Mouse (Mus musculus): Measurements from ENCODE around the gene Nfia.

Gene Nfia

DNA sequence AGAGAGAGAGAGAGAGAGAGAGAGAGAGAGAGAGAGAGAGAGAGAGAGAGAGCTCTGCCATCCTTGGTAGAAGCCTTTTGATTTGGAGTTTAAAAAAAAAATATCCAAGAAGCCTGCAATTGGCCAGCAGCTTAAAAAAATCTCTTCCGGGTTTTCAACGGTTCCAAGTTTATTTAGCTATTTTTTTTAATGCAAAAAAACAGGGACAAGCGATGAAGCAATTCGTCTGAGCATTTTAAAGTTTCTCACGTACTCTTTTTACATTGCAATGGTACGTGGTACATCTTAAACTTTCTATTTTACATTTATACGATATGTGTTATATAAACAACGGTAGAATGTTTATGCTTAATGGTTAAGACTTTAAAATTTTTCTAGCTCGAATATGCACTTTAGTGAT is at the start of gene Nfia:
Nfia (plus strand) TSS at position 94 of the 400 bp plus-strand sequence.
- no peak for DNase-seq (ENCODE audit: low spot score in 2 of 2)

DNA sequence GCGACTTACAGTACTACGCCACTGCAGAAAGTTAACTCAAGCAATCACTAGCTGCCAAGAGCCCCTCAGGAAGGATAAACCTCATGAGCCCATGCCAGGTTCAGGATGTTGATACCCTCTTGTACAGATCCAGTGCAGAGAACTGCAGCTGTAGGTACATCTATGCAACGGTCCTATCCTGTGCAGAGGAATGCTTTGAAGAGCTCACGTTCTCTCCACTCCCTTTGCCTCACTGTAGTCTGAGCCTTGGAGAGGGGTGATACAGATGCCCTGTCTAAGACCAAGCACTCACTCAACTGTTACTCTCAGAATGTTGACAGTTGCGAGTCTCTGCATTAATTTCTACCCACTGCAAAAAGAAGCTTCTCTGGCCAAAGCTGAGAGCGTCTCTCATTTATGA is 49.2 kb upstream of the Nfia start:
- DNase-seq (ENCODE audit: low spot score in 2 of 2), result no peak

DNA sequence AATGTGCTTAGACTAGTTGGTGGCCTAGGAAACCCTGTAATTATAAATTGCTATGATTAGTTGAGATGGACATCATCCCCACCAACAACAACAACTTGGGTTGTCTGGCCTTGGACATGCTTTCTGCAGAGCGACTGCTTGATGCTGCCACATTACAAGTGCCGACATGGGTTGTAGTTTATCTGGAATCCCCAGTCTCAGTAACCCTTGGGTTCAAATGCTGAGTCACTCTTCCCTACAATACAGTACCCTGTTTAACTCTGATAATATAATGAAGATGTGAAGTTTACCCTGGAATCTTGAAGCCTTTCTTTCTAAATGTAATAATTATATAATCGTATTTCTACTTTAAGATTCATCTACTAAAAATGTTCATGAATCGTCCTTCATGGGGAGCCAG is 44.0 kb upstream of the Nfia start:
- DNase-seq (ENCODE audit: low spot score in 2 of 2), result no peak

DNA sequence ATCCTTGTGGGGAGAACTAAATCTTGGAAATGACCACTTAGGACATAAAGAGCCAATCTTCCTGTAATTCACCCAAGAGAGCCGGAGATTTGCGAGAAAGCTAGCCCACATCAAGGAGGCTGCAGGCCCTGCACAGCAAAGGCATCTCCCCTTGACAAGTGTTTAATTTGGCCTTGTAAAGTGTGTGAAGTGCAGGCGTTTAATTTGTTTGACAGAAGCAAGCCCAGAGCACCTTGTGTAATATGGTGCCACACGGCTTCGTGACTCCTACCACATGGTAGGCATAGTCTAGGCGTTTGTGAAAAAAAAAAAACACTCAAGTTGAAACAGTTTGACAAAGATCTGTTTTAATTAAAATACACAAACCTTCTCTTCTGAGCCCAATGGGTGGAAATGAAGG is 42.5 kb upstream of the Nfia start:
- no peak for DNase-seq (ENCODE audit: low spot score in 2 of 2)

DNA sequence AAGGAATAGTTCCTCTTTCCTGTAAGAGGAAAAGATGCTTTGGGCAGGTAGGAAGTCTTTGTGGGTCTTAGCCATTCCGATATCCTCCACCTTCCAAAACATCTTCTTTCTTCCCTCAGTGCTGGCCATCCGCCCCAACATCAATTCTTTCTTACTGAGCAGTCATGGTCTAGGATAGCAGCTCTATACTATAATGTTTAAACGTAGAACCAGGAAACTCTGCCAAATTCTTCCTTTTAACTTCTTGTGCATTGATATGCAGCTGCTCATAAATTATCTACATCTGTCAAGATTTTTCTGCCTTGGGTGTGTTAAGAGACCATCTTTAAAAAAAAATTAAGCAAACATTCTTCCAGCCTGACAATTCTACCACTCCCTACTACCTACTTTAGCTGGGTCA is 42.1 kb upstream of the Nfia start:
- no peak for DNase-seq (ENCODE audit: low spot score in 2 of 2)

DNA sequence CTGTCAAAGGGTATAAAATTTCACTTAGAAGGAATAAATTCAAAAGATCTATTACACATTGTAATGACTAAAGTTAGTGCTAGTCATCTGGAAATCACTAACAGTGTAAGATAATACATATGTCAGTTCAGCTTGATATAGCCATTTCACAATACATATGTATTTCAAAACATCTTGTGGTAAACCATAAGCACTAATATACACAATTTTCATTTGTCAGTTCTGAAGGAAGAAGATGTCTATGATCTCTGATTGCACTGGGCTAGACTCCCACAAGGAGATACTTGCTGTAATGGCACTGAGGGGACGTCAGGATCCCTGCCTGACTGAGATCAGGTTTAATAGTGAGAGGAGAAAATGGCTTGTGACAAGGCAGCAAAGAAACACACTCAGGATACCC is 39.1 kb upstream of the Nfia start:
- DNase-seq (ENCODE audit: low spot score in 2 of 2), result no peak

DNA sequence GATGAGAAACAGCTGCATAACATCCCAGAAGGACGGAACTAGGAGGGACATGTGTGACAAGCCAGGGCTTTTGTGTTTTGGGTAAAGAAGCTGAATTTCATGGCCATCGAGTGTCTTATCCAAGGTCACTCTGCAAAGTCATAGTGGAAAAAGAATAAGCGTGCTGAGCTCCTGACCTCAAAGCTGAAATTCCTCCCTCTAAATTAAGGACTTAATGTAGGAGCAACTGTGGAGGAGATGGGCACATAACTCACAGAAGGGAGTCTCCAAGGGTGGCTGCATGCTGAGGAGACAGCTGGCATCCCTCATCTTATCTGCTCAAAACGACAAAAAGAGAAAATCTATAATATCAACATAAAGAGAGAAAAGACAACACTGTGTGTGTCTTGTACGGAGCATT is 28.6 kb upstream of the Nfia start:
- DNase-seq (ENCODE audit: low spot score in 2 of 2), result no peak

DNA sequence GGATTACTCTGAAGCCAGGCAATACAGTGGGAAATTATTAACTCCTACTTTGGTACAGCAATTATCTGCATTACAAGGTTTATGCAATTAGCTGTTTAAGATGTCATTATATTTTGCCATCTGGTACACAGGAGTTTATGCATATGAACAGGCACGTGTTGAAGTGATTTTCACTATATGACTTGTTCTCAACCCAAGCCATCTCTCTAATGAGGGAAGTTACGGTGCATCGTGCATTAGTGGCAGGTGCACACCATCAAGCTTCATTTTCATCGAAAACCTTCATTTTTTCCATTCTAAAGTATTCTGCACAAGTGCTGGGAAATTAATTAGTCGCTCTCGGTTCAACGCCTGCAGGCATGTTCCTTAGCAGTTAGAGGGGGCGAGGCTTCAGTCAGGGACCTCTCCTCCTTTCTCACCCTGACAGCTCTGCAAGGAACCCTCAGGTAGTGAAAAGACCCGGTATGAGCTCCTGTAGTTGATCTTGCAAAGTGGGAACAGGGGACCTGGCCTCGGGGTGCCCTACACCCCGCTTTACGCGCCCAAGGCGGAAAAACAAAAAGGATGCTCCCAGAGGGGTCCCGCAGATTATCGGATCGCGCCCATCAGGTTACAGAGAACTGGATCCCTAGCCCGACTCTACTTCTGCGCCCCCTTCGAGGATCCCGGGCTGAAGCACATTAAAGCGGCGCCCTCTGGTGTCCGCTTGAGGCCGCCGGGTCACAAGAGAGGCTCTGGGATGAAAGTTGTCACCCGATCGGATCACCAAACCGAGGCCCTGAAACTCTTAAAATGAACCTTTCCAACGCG is 27.0 kb upstream of the Nfia start:
- peak; percentile 39 to 75 for DNase-seq (ENCODE audit: low spot score in 2 of 2)

DNA sequence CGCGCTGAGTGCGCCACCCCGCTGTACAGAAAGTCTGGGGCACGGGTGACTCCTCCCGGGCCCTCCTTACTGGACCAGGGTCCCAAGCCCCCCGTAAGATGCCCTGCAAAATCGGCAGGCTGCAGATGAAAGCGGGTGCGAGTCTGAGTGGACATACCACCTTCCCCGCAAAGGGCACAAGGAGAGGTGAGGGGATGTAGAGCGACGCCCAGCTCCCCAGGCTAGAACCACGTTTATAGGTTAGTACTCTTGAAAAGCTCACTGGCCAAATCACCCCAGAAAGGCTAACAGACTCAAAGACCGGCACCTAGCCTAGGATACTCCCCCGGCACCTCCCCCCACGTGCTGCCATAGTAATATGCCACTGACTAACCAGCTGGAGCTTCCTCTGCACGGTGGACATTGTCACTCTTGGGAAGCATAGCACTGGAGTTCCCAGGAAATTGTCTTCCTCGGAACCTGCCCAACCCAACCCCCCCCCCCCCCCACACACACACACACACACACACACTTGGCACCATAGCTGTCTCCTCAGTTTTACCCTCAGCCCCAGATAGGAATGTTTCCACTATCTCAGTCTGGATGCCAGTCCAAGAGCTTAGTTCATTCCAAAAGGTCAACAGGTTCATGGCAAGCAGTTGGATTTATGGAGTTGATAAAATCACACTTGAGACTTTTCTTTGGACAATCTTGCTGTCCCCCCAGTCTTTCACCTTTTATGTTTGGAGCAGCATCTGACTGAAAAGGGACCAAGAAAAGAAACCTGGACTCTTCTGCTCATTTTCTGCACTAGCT is 26.2 kb upstream of the Nfia start:
- no peak for DNase-seq (ENCODE audit: low spot score in 2 of 2)

DNA sequence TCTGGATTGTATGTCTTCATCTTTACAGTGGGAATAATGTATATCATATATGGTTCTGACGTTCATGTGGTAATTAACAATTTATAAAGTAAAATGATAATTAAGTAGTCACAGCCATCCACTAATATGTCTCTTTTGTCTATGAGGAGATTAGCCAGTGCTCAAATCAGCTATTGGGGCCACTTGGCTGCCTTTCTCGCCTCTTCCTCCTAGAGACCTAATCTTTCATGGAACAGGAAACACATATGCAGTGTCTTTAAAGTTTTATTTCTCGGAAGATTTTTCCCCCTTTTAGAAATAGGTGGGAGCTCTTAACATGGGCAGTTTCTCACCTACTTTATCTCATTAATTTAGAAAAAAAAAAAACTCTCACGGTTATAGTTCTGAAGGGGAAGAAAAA is 22.1 kb upstream of the Nfia start:
- DNase-seq (ENCODE audit: low spot score in 2 of 2), result no peak

DNA sequence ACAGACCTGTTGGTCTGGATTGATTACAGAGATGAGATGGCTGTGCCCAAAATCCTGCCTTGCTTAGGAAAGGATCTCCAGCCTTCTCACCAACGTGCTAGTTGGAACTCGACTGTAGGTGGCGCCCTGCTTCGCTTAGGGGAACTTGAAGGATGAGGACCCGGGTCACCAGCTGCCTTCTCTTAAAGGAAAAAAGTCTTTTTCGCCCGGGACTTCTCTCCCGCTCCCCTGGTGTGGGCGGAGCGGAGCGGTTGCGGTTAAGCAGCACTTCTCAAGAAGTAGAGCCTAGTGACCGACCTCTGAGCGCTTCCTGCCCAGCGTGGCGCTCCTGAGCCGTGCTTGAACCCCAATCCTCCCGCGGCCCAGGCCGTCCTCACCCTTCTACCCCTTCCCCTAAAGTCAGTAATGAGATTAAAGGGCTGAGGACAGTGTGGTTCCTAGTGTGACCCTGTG is 21.5 kb upstream of the Nfia start:
- peak; percentile 73 to 86 for DNase-seq (ENCODE audit: low spot score in 2 of 2)

DNA sequence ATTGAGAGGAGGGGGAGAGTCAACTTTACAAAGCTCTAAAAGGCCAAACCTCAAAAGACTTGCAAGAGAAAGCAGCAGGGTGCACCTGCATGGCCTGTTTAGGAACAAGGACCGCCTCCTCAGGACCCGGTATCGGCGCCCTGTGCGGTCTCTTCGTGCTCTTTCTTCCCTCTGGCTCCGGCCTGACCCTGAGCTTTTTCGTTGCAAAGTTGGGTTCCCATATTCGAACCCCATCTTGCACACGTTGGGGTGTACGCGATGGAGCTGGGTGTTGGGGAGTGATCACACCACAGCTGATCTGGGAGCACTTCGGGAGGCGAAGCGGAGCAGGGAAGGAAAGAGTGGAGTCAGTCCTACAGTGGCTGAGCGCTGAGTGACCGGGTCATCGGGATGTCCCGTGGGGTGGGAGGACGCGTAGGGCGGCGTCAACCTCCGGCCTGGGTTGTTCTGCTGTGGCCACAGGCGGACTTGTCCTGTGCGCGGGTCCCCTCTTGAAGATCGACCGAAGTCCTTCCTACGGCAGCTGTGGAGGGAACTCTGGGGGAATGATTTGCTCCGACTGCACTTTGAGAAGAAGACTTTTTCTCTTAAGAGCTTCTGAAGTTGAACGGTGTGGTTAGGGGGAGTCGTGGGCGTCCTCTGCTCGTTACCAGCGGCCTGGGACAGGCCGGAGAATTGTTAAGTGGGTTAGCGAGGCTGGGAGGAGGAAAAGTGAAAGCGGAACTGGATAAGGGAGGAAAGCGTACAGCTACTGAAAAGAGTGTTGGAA is 20.9 kb upstream of the Nfia start:
- DNase-seq (ENCODE audit: low spot score in 2 of 2), result peak in 1 of 2 experiments; percentile 43

DNA sequence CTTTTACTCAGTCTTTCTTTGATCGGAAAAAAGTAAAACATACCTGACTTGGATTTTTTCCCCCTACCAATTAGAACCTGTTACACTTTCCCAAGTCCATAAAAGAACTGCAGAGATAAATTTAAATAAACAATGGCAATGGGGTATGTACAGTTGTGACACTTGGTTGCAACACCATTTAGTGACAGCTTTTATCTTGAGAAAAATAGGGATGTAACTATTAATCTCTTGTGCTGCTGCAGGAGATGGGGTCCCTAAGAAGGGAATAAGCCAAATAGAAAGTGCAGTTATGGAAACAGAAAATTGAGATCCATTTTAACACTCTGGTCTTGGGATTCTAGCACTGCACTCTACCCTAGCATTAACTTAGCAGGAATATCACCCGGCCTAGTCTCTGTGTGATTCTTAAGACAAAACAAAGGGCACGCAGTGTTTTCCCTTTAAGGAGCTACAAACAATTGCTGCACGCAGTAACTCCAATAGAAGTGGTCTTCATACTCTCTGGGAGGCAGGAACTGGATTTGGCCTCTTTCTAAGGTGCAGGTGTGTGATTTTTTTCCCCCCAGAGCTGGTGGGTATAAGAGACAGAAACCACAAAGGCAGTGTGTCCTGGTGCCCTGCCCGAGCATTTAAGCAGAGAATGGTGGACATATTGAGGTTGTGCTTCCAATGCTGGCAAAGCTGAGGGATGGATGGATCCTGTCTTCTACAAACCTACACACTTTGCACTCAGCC is 20.1 kb upstream of the Nfia start:
- no peak for DNase-seq (ENCODE audit: low spot score in 2 of 2)

DNA sequence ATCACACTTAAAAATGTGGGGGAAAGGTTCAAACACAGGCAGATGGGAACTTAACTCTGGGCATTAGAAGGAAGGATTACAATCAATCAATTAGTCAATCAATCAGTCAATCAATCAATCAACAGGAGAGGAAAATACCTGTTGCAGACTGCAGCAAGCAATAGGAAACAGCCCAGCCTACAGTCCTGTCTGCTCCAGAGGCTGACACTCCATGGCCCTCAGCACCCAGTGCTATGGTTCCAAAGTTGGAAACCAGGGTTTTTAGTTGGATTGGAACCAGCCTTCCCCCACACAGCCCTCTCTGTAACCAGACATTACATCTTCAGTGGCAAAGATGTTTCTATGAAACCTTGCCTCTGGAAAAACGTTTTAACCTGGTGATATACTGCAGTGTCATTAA is 19.0 kb upstream of the Nfia start:
- DNase-seq (ENCODE audit: low spot score in 2 of 2), result no peak

DNA sequence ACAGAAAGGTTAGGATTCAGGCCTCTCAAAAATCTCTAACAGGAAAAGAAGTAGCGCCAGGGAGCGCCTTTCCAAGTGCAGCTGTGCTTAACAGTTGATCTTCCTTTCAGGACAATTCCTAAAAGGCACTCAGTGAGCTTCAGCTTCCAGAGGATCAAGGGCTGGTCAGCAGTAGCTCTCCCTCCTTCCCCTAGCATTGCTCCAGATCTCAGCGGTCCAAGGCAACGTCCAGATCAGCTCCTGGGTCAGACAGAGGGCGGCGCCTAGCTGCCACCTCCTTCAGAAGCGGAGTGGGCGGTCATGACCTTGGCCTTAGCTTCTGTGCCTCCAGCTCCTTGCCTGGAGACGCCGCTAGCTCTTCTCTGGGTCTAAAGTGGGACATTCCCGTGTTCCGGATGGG is 18.3 kb upstream of the Nfia start:
- DNase-seq (ENCODE audit: low spot score in 2 of 2), result no peak

DNA sequence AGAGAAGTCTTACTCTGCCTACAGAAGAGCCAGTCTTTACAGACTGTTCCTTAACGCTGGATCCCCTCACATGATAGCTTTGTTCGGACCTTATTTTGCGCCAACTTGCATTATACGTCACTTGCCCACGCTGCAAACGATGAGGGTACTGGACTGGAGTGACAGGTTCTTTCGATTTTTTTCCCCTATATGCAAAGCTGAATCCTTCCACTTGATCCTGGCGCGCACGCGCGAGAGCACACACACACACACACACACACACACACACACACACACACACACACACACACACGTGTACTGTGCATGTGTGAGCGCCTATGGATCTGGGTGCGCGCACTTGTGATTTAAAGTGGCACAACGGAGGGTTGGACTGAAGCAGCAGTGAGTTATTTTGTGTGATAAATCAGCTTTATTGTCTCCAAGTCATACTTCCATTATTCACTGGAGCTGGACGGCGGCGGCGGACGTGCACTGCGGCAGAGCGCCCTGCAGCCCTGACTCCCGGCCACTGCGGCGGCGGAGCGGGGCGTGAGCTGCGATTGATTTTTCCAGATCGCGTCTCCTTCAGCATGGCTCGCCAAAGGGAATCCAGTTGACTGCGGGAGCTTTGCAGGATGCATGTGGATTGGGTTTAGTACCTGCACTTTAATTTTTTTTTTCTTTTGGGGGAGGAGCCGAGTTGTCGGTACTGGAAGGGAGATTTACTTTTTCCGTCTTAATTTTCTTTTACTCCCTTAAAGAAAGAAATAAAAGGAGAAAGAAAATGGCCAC is 15.1 kb upstream of the Nfia start:
- peak; percentile 41 to 64 for DNase-seq (ENCODE audit: low spot score in 2 of 2)

DNA sequence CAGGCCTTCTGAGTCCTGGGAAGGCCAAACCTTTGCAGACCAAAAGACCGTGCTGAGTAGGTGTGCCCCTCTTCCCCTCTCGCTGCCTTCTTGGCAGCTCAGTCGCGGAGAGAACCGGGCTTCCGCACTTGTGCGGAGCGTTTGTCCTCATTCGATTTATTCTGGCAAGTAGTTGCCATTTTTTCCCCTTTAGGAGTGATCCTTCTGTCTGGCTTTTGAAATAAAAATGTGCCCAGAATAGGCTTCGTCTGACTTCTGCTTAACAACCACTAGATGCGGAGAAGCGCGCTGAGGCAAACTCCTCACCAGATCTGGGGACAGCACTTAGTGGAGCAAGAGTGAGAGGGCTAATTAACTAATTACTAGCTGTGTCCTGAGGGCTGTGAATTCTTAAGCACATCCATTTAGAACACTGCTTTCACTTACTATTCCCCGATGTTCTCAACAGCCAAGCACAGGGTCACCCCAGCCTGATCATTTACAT is 14.5 kb upstream of the Nfia start:
- DNase-seq (ENCODE audit: low spot score in 2 of 2), result peak; percentile 43 to 51

DNA sequence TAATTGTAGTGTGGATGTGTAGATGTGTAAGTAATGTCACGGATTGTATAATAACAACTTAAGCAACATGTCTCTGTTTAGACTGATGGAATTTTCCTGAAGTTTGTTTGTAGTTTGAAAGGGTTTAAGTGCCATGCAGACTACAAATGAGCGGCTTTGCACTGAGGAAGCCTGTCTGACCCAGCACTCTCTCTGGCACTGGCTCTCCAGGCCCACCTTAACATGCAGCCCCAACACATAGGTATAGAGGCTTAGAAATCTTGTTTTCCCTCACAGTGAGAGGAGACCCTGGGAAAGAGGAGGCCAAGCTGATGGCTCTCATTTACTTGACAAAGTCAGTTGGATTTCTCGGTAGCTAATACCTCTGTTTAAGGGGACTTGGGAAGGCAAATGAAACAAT is 13.9 kb upstream of the Nfia start:
- DNase-seq (ENCODE audit: low spot score in 2 of 2), result no peak

DNA sequence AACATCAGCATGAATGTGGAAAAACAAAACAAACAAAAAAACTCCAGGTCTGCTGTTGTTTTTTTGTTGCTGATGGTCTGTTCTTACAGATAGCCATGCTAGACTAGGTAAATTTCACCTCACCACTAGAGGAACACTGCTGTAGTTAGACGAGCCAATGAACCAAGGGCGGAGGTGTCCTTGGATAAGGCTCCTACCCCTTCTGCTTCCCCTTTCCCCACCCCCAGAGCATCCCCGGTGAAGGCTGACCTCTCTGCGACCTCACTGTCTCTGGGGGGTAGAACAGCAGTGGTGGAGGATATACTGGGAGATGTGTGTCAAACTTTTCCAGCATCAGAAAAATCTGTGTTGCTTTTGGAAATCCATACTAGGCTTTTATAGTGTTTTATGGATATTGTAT is 7.9 kb upstream of the Nfia start:
- no peak for DNase-seq (ENCODE audit: low spot score in 2 of 2)

DNA sequence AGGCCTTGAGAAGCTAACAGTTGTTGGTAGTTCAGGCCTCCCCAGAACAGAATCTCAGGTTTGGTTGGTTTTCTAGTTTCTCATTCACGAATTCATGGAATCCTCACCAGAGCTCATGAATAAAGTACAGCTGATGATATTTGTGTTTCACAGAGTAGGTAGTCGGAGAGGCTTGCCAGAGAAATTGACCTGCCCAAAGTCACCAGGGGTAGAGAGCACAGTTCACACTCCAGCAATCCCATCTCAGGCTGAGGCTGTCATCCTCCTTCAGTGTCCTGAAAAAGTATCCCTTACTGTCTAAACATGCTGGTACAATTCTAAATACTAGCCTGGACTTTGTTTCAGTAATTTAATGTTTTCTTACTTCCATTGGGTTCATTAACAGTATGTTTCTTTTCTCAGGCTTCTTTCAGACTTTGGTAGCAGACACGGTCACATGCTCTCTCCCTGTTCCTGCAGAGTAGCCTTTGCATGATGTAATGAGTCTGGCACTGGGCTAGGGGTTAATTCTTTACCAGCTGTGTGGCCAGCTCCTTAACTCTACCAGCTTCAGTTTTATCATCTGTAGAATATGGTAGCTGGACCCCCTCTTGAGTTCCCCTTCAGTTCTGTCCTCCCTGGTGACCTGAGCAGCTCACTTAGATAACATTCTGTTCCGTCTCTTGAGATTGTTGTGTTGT is 7.1 kb upstream of the Nfia start:
- no peak for DNase-seq (ENCODE audit: low spot score in 2 of 2)

Data from frontal cortex, postnatal 10 days (tissue).